Mouse (Mus musculus) intestine, embryonic 16.5 days (tissue): ENCODE results near the gene Ugt1a2. TPM values are rescaled to one million over a fixed set of nuclear protein-coding genes. Genes with fewer than 3 reads are reported as not detected.

Source experiments
- ATAC-seq: fragments of 200-750 bp; cut with Nextera tagmentation; 2 replicates; pipeline ENCODE4 v1.8.0; 2017; ENCODE audit warnings: moderate TSS enrichment, moderate library complexity
- H3K27ac ChIP-seq: fragments of 300-500 bp; sonication (generic); 2 replicates; pipeline ENCODE4 v1.5.1; 2014; ENCODE audit warnings: mild to moderate bottlenecking, low read length
- H3K27me3 ChIP-seq: fragments of 300-500 bp; sonication (generic); replicated peaks from 2 replicates; pipeline ENCODE4 v1.6.1; 2014; ENCODE audit warnings: low read length, control low read depth, mixed read lengths; ENCODE audit not compliant: control insufficient read depth, insufficient read depth
- H3K36me3 ChIP-seq: fragments of 300-500 bp; sonication (generic); 2 replicates; pipeline ENCODE4 v1.6.1; 2014; ENCODE audit warnings: low read length, control low read depth; ENCODE audit not compliant: control insufficient read depth, insufficient read depth
- H3K4me1 ChIP-seq: fragments of 300-500 bp; sonication (generic); 2 replicates; pipeline ENCODE4 v1.6.1; 2014; ENCODE audit warnings: low read length, control low read depth, mixed read lengths; ENCODE audit not compliant: control insufficient read depth, insufficient read depth
- H3K4me2 ChIP-seq: fragments of 300-500 bp; sonication (generic); 2 replicates; pipeline ENCODE4 v1.6.1; 2014; ENCODE audit warnings: low read depth, low read length, control low read depth
- H3K4me3 ChIP-seq: fragments of 300-500 bp; sonication (generic); 2 replicates; pipeline ENCODE4 v1.5.1; 2014; ENCODE audit warnings: mild to moderate bottlenecking, low read length
- H3K9ac ChIP-seq: fragments of 300-500 bp; sonication (generic); 2 replicates; pipeline ENCODE4 v1.6.1; 2014; ENCODE audit warnings: low read depth, low read length
- H3K9me3 ChIP-seq: fragments of 300-500 bp; sonication (generic); 2 replicates; pipeline ENCODE4 v1.6.1; 2016; ENCODE audit warnings: low read length, control low read depth; ENCODE audit not compliant: control insufficient read depth
- WGBS: fragments of 180-500 bp; shearing (Covaris S2); extraction: QIAGEN DNeasy Blood & Tissue Kit; methylation state at CpG from one replicate; pipeline ENCODE4 v1.1.7; 2014; 5-methylcytosine and 5-hydroxymethylcytosine counted together
- polyA plus RNA-seq: library from polyadenylated mRNA; unstranded; fragments of >200 nt; fragmentation: Nextera tagmentation; extraction: Ambion mirVana; gene quantifications from 2 replicates; pipeline ENCODE4 v1.2.1, GENCODE M21; 2015

The Ugt1a2 gene
- polyA plus RNA-seq, 1 experiment from 2014 or later = not detected

- peak within 1 kb of the TSS; percentile 58; the same call in 1 of the 2 replicates for H3K27ac ChIP-seq
These were observed 5.0 kb downstream of the Ugt1a2 start, which contains the start of gene Dnajb3 for GRCm38 (mm10) chr1:88205294-88205922. Gene Dnajb3, minus strand, starts transcription at chr1:88205782.

GRCm38 (mm10) chr1:88206843-88207479 is 6.6 kb downstream of the Ugt1a2 start:
- 67% methylated on average over 2 of the region's 2 CpGs for WGBS
- H3K9ac ChIP-seq = no peak overlapping the region
- ATAC-seq = peak; percentile 48
- H3K27ac ChIP-seq = peak overlapping the region; percentile 50; the same call in 1 of the 2 replicates
- no peaks in the 10 kb centered on the region for H3K4me1 ChIP-seq
- H3K4me2 ChIP-seq = no peak overlapping the region
- no peak overlapping the region for H3K4me3 ChIP-seq
- H3K27me3 ChIP-seq = no peaks in the 10 kb centered on the region
- no peaks in the 10 kb centered on the region for H3K36me3 ChIP-seq
- H3K9me3 ChIP-seq = peaks cover 8% of the 10 kb centered on the region

More at GRCm38 (mm10) chr1:88205294-88205922, 5.0 kb downstream of the Ugt1a2 start, which contains the start of gene Dnajb3:
- Histone ChIP-seq H3K9ac (peak within 1 kb of the TSS; percentile 83), H3K4me2 (peak within 1 kb of the TSS; percentile 93), H3K4me3 (peak within 1 kb of the TSS; percentile 59), H3K4me1 (no peaks in the 10 kb centered on the region), H3K9me3 (peaks cover 3% of the 10 kb centered on the region; the same call in 1 of the 2 replicates), H3K36me3 (no peaks in the 10 kb centered on the region), H3K27me3 (no peaks in the 10 kb centered on the region)
- ATAC-seq = peak; percentile 92
- WGBS = 7% methylated on average over 62 of the region's 62 CpGs

DNA sequence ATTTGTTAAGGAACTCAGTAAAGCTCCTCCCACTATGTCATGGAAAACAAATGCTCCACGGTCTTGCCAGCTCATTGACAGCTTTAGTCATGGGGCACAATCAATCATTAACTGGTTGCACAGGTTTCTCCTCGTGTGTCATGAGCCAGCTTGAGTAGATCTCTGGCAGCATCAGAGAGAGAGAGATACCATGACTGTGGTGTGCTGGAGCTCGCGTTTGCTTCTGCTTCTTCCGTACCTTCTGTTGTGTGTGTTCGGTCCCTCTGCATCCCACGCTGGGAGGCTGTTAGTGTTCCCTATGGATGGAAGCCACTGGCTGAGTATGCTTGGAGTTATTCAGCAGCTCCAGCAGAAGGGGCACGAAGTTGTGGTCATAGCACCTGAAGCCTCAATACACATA is 11.4 kb downstream of the Ugt1a2 start, which contains the start of gene Ugt1a1:
Gene Ugt1a1, plus strand, starts transcription at position 148 of the 400 bp plus-strand sequence.
- Histone ChIP-seq H3K4me3 (no peak within 1 kb of the TSS), H3K36me3 (no peaks in the 10 kb centered on the region), H3K9ac (no peak within 1 kb of the TSS), H3K27ac (no peak within 1 kb of the TSS), H3K9me3 (peaks cover 40% of the 10 kb centered on the region), H3K27me3 (no peaks in the 10 kb centered on the region), H3K4me2 (no peak within 1 kb of the TSS; the same call in 1 of the 2 replicates), H3K4me1 (no peaks in the 10 kb centered on the region)
- WGBS = 65% methylated on average over 8 of the region's 8 CpGs
- ATAC-seq = peak; percentile 48

GRCm38 (mm10) chr1:88212341-88213045 is 12.1 kb downstream of the Ugt1a2 start:
- Histone ChIP-seq H3K27ac (no peak overlapping the region), H3K9ac (no peak overlapping the region), H3K27me3 (no peaks in the 10 kb centered on the region), H3K9me3 (peaks cover 46% of the 10 kb centered on the region), H3K4me2 (no peak overlapping the region; the same call in 1 of the 2 replicates), H3K4me3 (no peak overlapping the region), H3K4me1 (no peaks in the 10 kb centered on the region), H3K36me3 (no peaks in the 10 kb centered on the region)
- ATAC-seq = no peak; the same call in 1 of the 2 replicates
- WGBS = 58% methylated on average over 8 of the region's 8 CpGs

DNA sequence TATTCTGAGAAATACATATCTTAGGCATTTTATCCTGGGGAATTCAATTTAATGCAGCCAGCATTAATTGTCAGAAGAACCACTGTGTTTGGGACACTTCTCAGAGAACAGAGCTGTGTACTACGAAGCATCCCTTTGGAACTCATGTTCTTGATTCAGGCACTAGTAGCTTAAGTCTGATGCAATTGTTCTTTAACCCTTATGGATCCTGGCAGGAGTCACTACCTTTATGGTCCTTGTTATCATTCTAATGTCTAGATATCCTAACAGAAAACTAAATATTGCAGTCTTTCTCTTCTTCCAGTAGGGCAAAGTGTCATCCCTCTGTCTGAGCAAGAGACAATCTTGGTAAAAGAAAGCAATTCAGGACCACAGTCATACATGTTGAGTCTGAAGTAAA is 12.7 kb downstream of the Ugt1a2 start:
- no peak overlapping the region for H3K4me3 ChIP-seq

GRCm38 (mm10) chr1:88213766-88214461 is 13.5 kb downstream of the Ugt1a2 start:
- H3K27ac ChIP-seq = peak overlapping the region; percentile 27
- peak overlapping the region; percentile 1; the same call in 1 of the 2 replicates for H3K4me2 ChIP-seq
- no peaks in the 10 kb centered on the region for H3K4me1 ChIP-seq
- H3K4me3 ChIP-seq = no peak overlapping the region
- H3K9me3 ChIP-seq = peaks cover 48% of the 10 kb centered on the region
- no peaks in the 10 kb centered on the region for H3K36me3 ChIP-seq
- H3K9ac ChIP-seq = no peak overlapping the region
- H3K27me3 ChIP-seq = no peaks in the 10 kb centered on the region
- WGBS = 75% methylated on average over 2 of the region's 2 CpGs
- peak; percentile 88 for ATAC-seq

More for the DNA sequence above, 12.7 kb downstream of the Ugt1a2 start:
- Histone ChIP-seq H3K27me3 (no peaks in the 10 kb centered on the region), H3K36me3 (no peaks in the 10 kb centered on the region), H3K27ac (no peak overlapping the region), H3K9me3 (peaks cover 48% of the 10 kb centered on the region), H3K4me1 (no peaks in the 10 kb centered on the region), H3K4me2 (no peak overlapping the region), H3K9ac (no peak overlapping the region)
- WGBS = 83% methylated on average over 1 of the region's 1 CpGs
- peak; percentile 14; the same call in 1 of the 2 replicates for ATAC-seq

DNA sequence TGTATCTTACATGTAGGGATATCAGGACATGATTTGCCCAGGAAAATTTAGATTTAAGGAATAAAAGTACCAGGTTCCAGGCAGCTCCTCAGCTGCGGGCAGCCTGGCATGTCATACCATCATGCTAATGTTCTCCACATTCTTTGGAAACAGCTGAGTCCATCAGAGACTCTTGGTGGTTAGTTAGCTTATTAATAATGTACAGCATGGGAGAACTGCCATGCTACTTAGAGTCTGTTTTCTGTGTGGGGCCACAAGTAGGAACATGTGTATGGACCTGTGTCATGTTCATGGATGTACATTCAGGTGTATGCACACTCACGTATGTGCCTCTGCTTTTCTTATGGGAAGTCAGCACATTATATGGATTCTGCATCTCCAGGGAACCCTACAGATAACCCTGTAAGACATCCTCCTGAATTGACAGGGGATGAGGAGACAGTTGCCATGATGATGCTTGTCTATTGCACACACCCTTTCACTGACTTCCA is 14.1 kb downstream of the Ugt1a2 start:
- H3K9me3 ChIP-seq = peaks cover 48% of the 10 kb centered on the region
- H3K4me3 ChIP-seq = no peak overlapping the region
- H3K9ac ChIP-seq = no peak overlapping the region
- H3K36me3 ChIP-seq = no peaks in the 10 kb centered on the region
- 77% methylated on average over 2 of the region's 2 CpGs for WGBS
- no peaks in the 10 kb centered on the region for H3K4me1 ChIP-seq
- H3K4me2 ChIP-seq = peak overlapping the region; percentile 1; the same call in 1 of the 2 replicates
- ATAC-seq = no peak
- H3K27ac ChIP-seq = peak overlapping the region; percentile 27
- no peaks in the 10 kb centered on the region for H3K27me3 ChIP-seq

DNA sequence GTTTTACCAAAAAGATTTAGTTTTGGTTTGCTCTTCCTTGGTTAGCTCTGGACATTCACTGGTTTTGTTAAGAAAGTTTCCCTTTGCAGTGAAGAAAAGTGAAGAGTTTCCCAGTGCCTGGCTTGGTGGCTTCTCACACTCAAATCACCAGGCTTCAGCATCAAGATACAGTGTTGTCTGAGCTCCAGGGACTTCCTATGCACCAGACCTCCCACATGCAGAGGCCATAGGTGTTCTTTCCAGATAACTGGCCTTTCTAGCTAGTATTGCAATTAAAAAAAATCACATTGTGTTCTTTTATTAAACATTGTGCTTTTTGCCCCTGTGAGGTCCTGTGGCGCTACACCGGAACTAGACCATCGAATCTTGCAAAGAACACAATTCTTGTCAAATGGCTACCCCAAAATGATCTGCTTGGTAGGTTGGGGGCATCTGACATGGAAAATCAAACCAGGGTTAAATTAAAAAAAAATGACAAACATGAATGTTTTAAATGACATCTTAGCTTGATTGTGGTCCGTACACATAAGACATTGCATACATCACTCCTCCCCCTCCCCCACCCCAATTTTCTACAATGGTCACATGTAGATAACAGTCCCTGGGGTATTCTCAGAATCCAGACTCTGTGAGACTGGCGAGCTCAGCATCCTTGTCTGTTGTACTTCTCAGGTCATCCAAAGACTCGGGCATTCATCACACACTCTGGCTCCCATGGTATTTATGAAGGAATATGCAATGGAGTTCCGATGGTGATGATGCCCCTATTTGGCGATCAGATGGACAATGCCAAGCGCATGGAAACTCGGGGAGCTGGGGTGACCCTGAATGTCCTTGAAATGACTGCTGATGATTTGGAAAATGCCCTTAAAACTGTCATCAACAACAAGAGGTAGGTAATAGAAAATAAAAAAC is 15.3 kb downstream of the Ugt1a2 start:
- Histone ChIP-seq H3K27ac (no peak overlapping the region), H3K27me3 (no peaks in the 10 kb centered on the region), H3K36me3 (no peaks in the 10 kb centered on the region), H3K4me2 (no peak overlapping the region), H3K9me3 (peaks cover 48% of the 10 kb centered on the region), H3K9ac (no peak overlapping the region), H3K4me1 (no peaks in the 10 kb centered on the region), H3K4me3 (no peak overlapping the region)
- no peak for ATAC-seq
- 68% methylated on average over 10 of the region's 10 CpGs for WGBS
